Mouse (Mus musculus) spleen, adult 2 months (tissue): Measurements from ENCODE around the gene Sdk1.

Experiments used
- CTCF ChIP-seq: fragments of 200-500 bp; IDR thresholded peaks from 2 replicates; pipeline ENCODE4 v1.5.1; 2011; ENCODE audit warnings: mild to moderate bottlenecking, inconsistent platforms; ENCODE audit not compliant: insufficient read depth, insufficient read length, insufficient replicate concordance; ENCODE audit errors: extremely low read depth
- POLR2A ChIP-seq: fragments of 200-500 bp; IDR thresholded peaks from 2 replicates; pipeline ENCODE4 v1.6.1; 2011; ENCODE audit warnings: low read depth, low read length, inconsistent platforms

- TF ChIP-seq POLR2A (no peak), CTCF (no peak)
These were observed 644.7 kb downstream of the Sdk1 start for GRCm38 (mm10) chr5:141886006-141886405.
